ENCODE assay signal across 16 mouse cellular contexts in the genomic region with DNA sequence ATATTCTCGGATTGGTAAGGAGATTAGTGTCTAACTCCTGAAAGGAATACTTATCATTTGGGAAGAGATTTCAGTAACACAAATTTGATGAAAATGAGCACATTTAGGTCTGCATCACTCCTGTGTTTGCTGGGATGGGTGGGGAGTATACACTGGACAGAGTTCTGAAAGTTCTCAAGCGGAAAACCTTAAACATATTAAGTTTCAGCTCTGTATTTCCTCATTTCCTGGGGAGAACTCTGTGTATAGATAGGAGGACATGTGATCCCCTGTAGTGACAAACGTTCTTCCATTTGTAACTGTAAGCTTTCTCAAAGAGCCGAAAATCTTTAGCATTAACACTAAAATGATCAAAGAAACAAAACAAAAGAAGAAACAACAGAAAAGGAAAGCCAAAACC.
"Had no signal": no experiment of that assay in that cellular context is flagged by ENCODE, and none has a peak within 500 bp of the region (broad histone marks: within the 10 kb centered on the region; RNA-seq: fewer than 3 reads in every experiment).

No protein-coding gene starts in this region.

- H3K9ac ChIP-seq: intestine, embryonic 15.5 days; liver, embryonic 13.5 days; lung, embryonic 14.5 days; midbrain, embryonic 12.5 days; midbrain, embryonic 15.5 days; neural tube, embryonic 13.5 days had no signal

- H3K27me3 ChIP-seq: intestine, embryonic 15.5 days; liver, embryonic 13.5 days; midbrain, embryonic 12.5 days; midbrain, embryonic 15.5 days; neural tube, embryonic 13.5 days had no signal

- H3K27ac ChIP-seq: intestine, embryonic 15.5 days; layer of hippocampus, adult 2 months; liver, embryonic 13.5 days; midbrain, embryonic 12.5 days; midbrain, embryonic 15.5 days; neural tube, embryonic 13.5 days had no signal

- H3K36me3 ChIP-seq: intestine, embryonic 15.5 days; liver, embryonic 13.5 days; midbrain, embryonic 12.5 days; midbrain, embryonic 15.5 days; neural tube, embryonic 13.5 days had no signal

- H3K4me3 ChIP-seq: intestine, embryonic 15.5 days; layer of hippocampus, adult 2 months; liver, embryonic 13.5 days; midbrain, embryonic 12.5 days; midbrain, embryonic 15.5 days; neural tube, embryonic 13.5 days had no signal

- ATAC-seq: intestine, embryonic 15.5 days; lung, postnatal 0 days; midbrain, embryonic 15.5 days had no signal

- H3K9me3 ChIP-seq: intestine, embryonic 15.5 days; liver, embryonic 13.5 days; midbrain, embryonic 12.5 days; midbrain, embryonic 15.5 days; neural tube, embryonic 13.5 days had no signal

- H3K4me2 ChIP-seq: intestine, embryonic 15.5 days; liver, embryonic 13.5 days; lung, embryonic 14.5 days; midbrain, embryonic 12.5 days; midbrain, embryonic 15.5 days; neural tube, embryonic 13.5 days had no signal

- DNase-seq: kidney, adult 11 months; kidney, adult 9 months; layer of hippocampus, adult 9-11 months; liver, embryonic 13.5 days; lung, embryonic 14.5 days; retina, postnatal 1 day; right cerebral cortex, postnatal 14 days; right cerebral cortex, postnatal 4 days; thymus, adult 18-20 months; thymus, postnatal 36 days had no signal

- H3K4me1 ChIP-seq: intestine, embryonic 15.5 days; liver, embryonic 13.5 days; midbrain, embryonic 12.5 days; midbrain, embryonic 15.5 days; neural tube, embryonic 13.5 days had no signal
